Mouse (Mus musculus) midbrain, embryonic 14.5 days (tissue): ENCODE results near the gene Olfr70. TPM values are rescaled to one million over a fixed set of nuclear protein-coding genes. Genes with fewer than 3 reads are reported as not detected.

Source experiments
- ATAC-seq: fragments of 200-750 bp; cut with Nextera tagmentation; 2 replicates; pipeline ENCODE4 v1.8.0; 2017; ENCODE audit warnings: moderate number of reproducible peaks, moderate library complexity; ENCODE audit not compliant: low FRiP score, low TSS enrichment
- DNase-seq: peaks from one replicate; pipeline ENCODE4 v3.0.0-alpha.2; 2015
- H3K27ac ChIP-seq: fragments of 300-500 bp; sonication (generic); replicated peaks from 2 replicates; pipeline ENCODE4 v1.5.1; 2014; ENCODE audit warnings: mild to moderate bottlenecking, low read depth, low read length, moderate library complexity
- H3K27me3 ChIP-seq: fragments of 300-500 bp; sonication (generic); 2 replicates; pipeline ENCODE4 v1.6.1; 2014; ENCODE audit warnings: low read length, control low read depth, mixed read lengths; ENCODE audit not compliant: control insufficient read depth, insufficient read depth
- H3K36me3 ChIP-seq: fragments of 300-500 bp; sonication (generic); 2 replicates; pipeline ENCODE4 v1.6.1; 2014; ENCODE audit warnings: low read length, control low read depth; ENCODE audit not compliant: control insufficient read depth, insufficient read depth
- H3K4me1 ChIP-seq: fragments of 300-500 bp; sonication (generic); 2 replicates; pipeline ENCODE4 v1.6.1; 2014; ENCODE audit warnings: mild to moderate bottlenecking, antibody characterized with exemption, low read length, control low read depth; ENCODE audit not compliant: control insufficient read depth, insufficient read depth
- H3K4me2 ChIP-seq: fragments of 300-500 bp; sonication (generic); 2 replicates; pipeline ENCODE4 v1.6.1; 2014; ENCODE audit warnings: mild to moderate bottlenecking, low read length, moderate library complexity
- H3K4me3 ChIP-seq: fragments of 300-500 bp; sonication (generic); replicated peaks from 2 replicates; pipeline ENCODE4 v1.5.1; 2014; ENCODE audit warnings: low read depth, low read length
- H3K9ac ChIP-seq: fragments of 300-500 bp; sonication (generic); replicated peaks from 2 replicates; pipeline ENCODE4 v1.6.1; 2014; ENCODE audit warnings: mild to moderate bottlenecking, low read length, moderate library complexity
- H3K9me3 ChIP-seq: fragments of 300-500 bp; sonication (generic); 2 replicates; pipeline ENCODE4 v1.6.1; 2016; ENCODE audit warnings: low read length, control low read depth, mixed read lengths; ENCODE audit not compliant: control insufficient read depth
- WGBS: fragments of 180-500 bp; shearing (Covaris S2); extraction: QIAGEN DNeasy Blood & Tissue Kit; methylation state at CpG from one replicate; pipeline ENCODE4 v1.1.7; 2014; 5-methylcytosine and 5-hydroxymethylcytosine counted together
- polyA plus RNA-seq: library from polyadenylated mRNA; unstranded; fragments of >200 nt; fragmentation: Nextera tagmentation; extraction: Ambion mirVana; gene quantifications from 2 replicates; pipeline ENCODE4 v1.2.1, GENCODE M21; 2014

The Olfr70 gene
- polyA plus RNA-seq, 1 experiment from 2014 or later = not detected

- 28% methylated on average over 9 of the region's 9 CpGs for WGBS
- Histone ChIP-seq H3K27ac (no peak overlapping the region), H3K36me3 (peaks cover 12% of the 10 kb centered on the region), H3K9ac (no peak overlapping the region), H3K4me3 (no peak overlapping the region), H3K9me3 (no peaks in the 10 kb centered on the region), H3K27me3 (no peaks in the 10 kb centered on the region), H3K4me1 (no peaks in the 10 kb centered on the region), H3K4me2 (no peak overlapping the region)
- ATAC-seq = no peak
- no peak for DNase-seq
Measured at GRCm38 (mm10) chr4:43695249-43695671, 5.3 kb downstream of the Olfr70 start.

GRCm38 (mm10) chr4:43694439-43695248 lies 6.0 kb downstream of the Olfr70 start:
- Histone ChIP-seq H3K36me3 (peaks cover 18% of the 10 kb centered on the region), H3K9ac (no peak overlapping the region), H3K4me2 (no peak overlapping the region), H3K4me3 (no peak overlapping the region), H3K4me1 (no peaks in the 10 kb centered on the region), H3K27ac (no peak overlapping the region), H3K27me3 (no peaks in the 10 kb centered on the region), H3K9me3 (no peaks in the 10 kb centered on the region)
- 85% methylated on average over 1 of the region's 1 CpGs for WGBS
- ATAC-seq = no peak
- DNase-seq = no peak

GRCm38 (mm10) chr4:43693806-43694241 lies 6.8 kb downstream of the Olfr70 start:
- DNase-seq = no peak
- ATAC-seq = no peak
- H3K9ac ChIP-seq = no peak overlapping the region
- H3K9me3 ChIP-seq = no peaks in the 10 kb centered on the region
- H3K4me2 ChIP-seq = no peak overlapping the region
- peaks cover 26% of the 10 kb centered on the region for H3K36me3 ChIP-seq
- H3K27me3 ChIP-seq = no peaks in the 10 kb centered on the region
- WGBS = 75% methylated on average over 5 of the region's 5 CpGs
- no peak overlapping the region for H3K27ac ChIP-seq
- no peaks in the 10 kb centered on the region for H3K4me1 ChIP-seq
- H3K4me3 ChIP-seq = no peak overlapping the region

- Histone ChIP-seq H3K4me3 (no peak overlapping the region), H3K4me1 (no peaks in the 10 kb centered on the region), H3K9me3 (no peaks in the 10 kb centered on the region), H3K4me2 (no peak overlapping the region), H3K36me3 (peaks cover 52% of the 10 kb centered on the region), H3K9ac (no peak overlapping the region), H3K27me3 (no peaks in the 10 kb centered on the region), H3K27ac (no peak overlapping the region)
- WGBS = 83% methylated on average over 5 of the region's 5 CpGs
- DNase-seq (no peak), ATAC-seq (no peak)
Measured at GRCm38 (mm10) chr4:43691026-43691425, 9.6 kb downstream of the Olfr70 start.

GRCm38 (mm10) chr4:43690021-43690420 lies 10.6 kb downstream of the Olfr70 start:
- 93% methylated on average over 17 of the region's 17 CpGs for WGBS
- Histone ChIP-seq H3K36me3 (peaks cover 62% of the 10 kb centered on the region), H3K4me1 (no peaks in the 10 kb centered on the region), H3K4me2 (no peak overlapping the region), H3K9me3 (no peaks in the 10 kb centered on the region), H3K4me3 (no peak overlapping the region), H3K27me3 (no peaks in the 10 kb centered on the region), H3K9ac (no peak overlapping the region), H3K27ac (no peak overlapping the region)
- DNase-seq = no peak
- ATAC-seq = no peak

GRCm38 (mm10) chr4:43679416-43680043 lies 21.1 kb downstream of the Olfr70 start:
- Histone ChIP-seq H3K9ac (no peak overlapping the region), H3K9me3 (no peaks in the 10 kb centered on the region), H3K4me1 (no peaks in the 10 kb centered on the region), H3K27ac (no peak overlapping the region), H3K27me3 (no peaks in the 10 kb centered on the region), H3K4me3 (no peak overlapping the region), H3K4me2 (no peak overlapping the region), H3K36me3 (peaks cover 98% of the 10 kb centered on the region)
- DNase-seq (no peak), ATAC-seq (no peak)
- 91% methylated on average over 7 of the region's 7 CpGs for WGBS

- Histone ChIP-seq H3K27me3 (no peaks in the 10 kb centered on the region), H3K4me1 (no peaks in the 10 kb centered on the region), H3K4me3 (no peak overlapping the region), H3K9me3 (no peaks in the 10 kb centered on the region), H3K27ac (no peak overlapping the region), H3K36me3 (peaks cover 96% of the 10 kb centered on the region), H3K4me2 (no peak overlapping the region), H3K9ac (no peak overlapping the region)
- DNase-seq (no peak), ATAC-seq (no peak)
- 87% methylated on average over 6 of the region's 6 CpGs for WGBS
Measured at GRCm38 (mm10) chr4:43678541-43678940, 22.1 kb downstream of the Olfr70 start.

GRCm38 (mm10) chr4:43675608-43676007 lies 25.0 kb downstream of the Olfr70 start:
- no peak for DNase-seq
- peaks cover 18% of the 10 kb centered on the region for H3K4me1 ChIP-seq
- H3K27me3 ChIP-seq = no peaks in the 10 kb centered on the region
- no peaks in the 10 kb centered on the region for H3K9me3 ChIP-seq
- no peak overlapping the region for H3K27ac ChIP-seq
- H3K36me3 ChIP-seq = peaks cover 68% of the 10 kb centered on the region
- H3K4me3 ChIP-seq = no peak overlapping the region
- ATAC-seq = no peak
- H3K9ac ChIP-seq = no peak overlapping the region
- H3K4me2 ChIP-seq = no peak overlapping the region
- WGBS = 82% methylated on average over 4 of the region's 4 CpGs

- peaks cover 24% of the 10 kb centered on the region for H3K4me1 ChIP-seq
- peaks cover 62% of the 10 kb centered on the region for H3K36me3 ChIP-seq
- no peaks in the 10 kb centered on the region for H3K9me3 ChIP-seq
- no peak for ATAC-seq
- no peak overlapping the region for H3K4me2 ChIP-seq
- H3K9ac ChIP-seq = no peak overlapping the region
- no peak overlapping the region for H3K4me3 ChIP-seq
- DNase-seq = no peak
- H3K27ac ChIP-seq = no peak overlapping the region
- H3K27me3 ChIP-seq = no peaks in the 10 kb centered on the region
- 78% methylated on average over 5 of the region's 5 CpGs for WGBS
Measured at GRCm38 (mm10) chr4:43674974-43675373, 25.6 kb downstream of the Olfr70 start.
